ENCODE assay signal across 1 mouse cellular context in the genomic region with DNA sequence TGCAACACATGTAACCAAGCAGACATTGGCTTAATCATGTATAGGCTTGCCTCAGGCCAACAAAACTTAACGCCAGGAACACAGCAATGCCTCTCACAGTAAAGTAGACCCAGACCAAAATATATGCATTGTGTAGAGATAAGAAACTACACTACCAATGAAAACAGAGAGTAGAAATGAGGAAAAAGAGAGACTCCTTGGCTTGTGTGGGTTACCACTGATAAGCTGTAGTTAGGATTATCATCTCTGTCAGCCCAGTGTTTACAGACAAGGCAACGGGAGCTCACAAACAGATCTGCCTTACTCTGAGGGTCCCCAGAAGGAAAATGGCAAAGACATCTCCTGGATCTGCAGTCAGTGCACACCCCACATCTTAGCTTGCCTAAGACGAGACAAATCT.
TF ChIP-seq lines count a peak whose summit lies in the region.

No protein-coding gene starts in this region.

TF ChIP-seq in MEL, 35 proteins besides CTCF, POLR2A, EP300 and RAD21 (continued from another document):
- TF ChIP-seq MAFK (IDR thresholded peaks at IDR 0.05; ENCODE audit: borderline replicate concordance, low read depth, low read length) (no peak; the same call in 1 of the 2 replicates), MEF2A (IDR thresholded peaks at IDR 0.05; ENCODE audit: extremely low read depth, insufficient replicate concordance, low read depth, low read length, poor library complexity, severe bottlenecking) (0 out of 2 replicates have a peak, but pooled peaks have one; percentile 29), POLR2AphosphoS5 (IDR thresholded peaks at IDR 0.05; ENCODE audit: borderline replicate concordance, low read depth, low read length) (no peak), POLR2AphosphoS2 (IDR thresholded peaks at IDR 0.05; ENCODE audit: low read length) (no peak), ZNF384 (IDR thresholded peaks at IDR 0.05; ENCODE audit: low read depth, low read length) (peak; percentile 65), ZMIZ1 (IDR thresholded peaks at IDR 0.05; ENCODE audit: low read depth, low read length) (no peak; the same call in 1 of the 2 replicates), CHD1 (IDR thresholded peaks at IDR 0.05; ENCODE audit: low read depth, low read length) (no peak), NRF1 (IDR thresholded peaks at IDR 0.05; ENCODE audit: insufficient read depth, low read depth, low read length, poor library complexity, severe bottlenecking) (no peak), GATA1 (IDR thresholded peaks at IDR 0.05; ENCODE audit: low read depth, low read length) (peak; percentile 96), MYB (IDR thresholded peaks at IDR 0.05; ENCODE audit: low read depth, low read length) (no peak), MYC (IDR thresholded peaks at IDR 0.05; ENCODE audit: low read depth, low read length) (0 out of 2 replicates have a peak, but pooled peaks have one; percentile 69), E2F4 (IDR thresholded peaks at IDR 0.05; ENCODE audit: borderline replicate concordance, low read depth, low read length) (no peak), RCOR1 (IDR thresholded peaks at IDR 0.05; ENCODE audit: low read depth, low read length) (peak; percentile 74), TBP (IDR thresholded peaks at IDR 0.05; ENCODE audit: low read depth, low read length) (0 out of 2 replicates have a peak, but pooled peaks have one; percentile 21), MAX (IDR thresholded peaks at IDR 0.05; ENCODE audit: low read length) (no peak), ELF1 (IDR thresholded peaks at IDR 0.05; ENCODE audit: low read depth, low read length) (0 out of 2 replicates have a peak, but pooled peaks have one; percentile 38), HCFC1 (IDR thresholded peaks at IDR 0.05; ENCODE audit: low read depth, low read length) (peak; percentile 30; the same call in 1 of the 2 replicates), ZKSCAN1 (IDR thresholded peaks at IDR 0.05; ENCODE audit: low read depth, low read length) (no peak), MXI1 (IDR thresholded peaks at IDR 0.05; ENCODE audit: low read depth, low read length) (peak; percentile 41), ZC3H11A (IDR thresholded peaks at IDR 0.05; ENCODE audit: low read depth, low read length) (no peak; the same call in 1 of the 2 replicates), USF2 (IDR thresholded peaks at IDR 0.05; ENCODE audit: borderline replicate concordance in 1 of 2, insufficient read depth in 1 of 2, low read depth in 1 of 2, low read length in 2 of 2) (no peak), TCF12 (IDR thresholded peaks at IDR 0.05; ENCODE audit: low read depth, low read length) (peak; percentile 91), TAL1 (IDR thresholded peaks at IDR 0.05; ENCODE audit: low read length) (peak; percentile 34; the same call in 1 of the 2 replicates), UBTF (IDR thresholded peaks at IDR 0.05; ENCODE audit: borderline replicate concordance, insufficient read depth, low read depth, low read length) (no peak), SIN3A (IDR thresholded peaks at IDR 0.05; ENCODE audit: low read length) (peak; percentile 79; the same call in 1 of the 2 replicates), BHLHE40 (IDR thresholded peaks at IDR 0.05; ENCODE audit: borderline replicate concordance, low read depth, low read length) (no peak), USF1 (IDR thresholded peaks at IDR 0.05; ENCODE audit: low read depth, low read length) (no peak)
